24 mouse cellular contexts compared by ENCODE assay signal in genomic region chr11:68531941-68532535, GRCm38 (mm10). TPM values are rescaled to one million over a fixed set of nuclear protein-coding genes. Genes with fewer than 3 reads are reported as not detected.
DNase-seq lines count a peak whose midpoint lies in the region; ATAC-seq and TF ChIP-seq lines count a peak whose summit lies in the region.
"Had no signal": no experiment of that assay in that cellular context is flagged by ENCODE, and none has a peak within 500 bp of the region (broad histone marks: within the 10 kb centered on the region; RNA-seq: fewer than 3 reads in every experiment).

No protein-coding gene starts in this region.

- 0 out of 2 replicates have a peak, but pooled peaks cover 3% of the 10 kb centered on the region for H3K4me1 ChIP-seq in intestine, embryonic 15.5 days (replicated peaks)
- H3K4me1 ChIP-seq in intestine, postnatal 0 days (replicated peaks; ENCODE audit: control insufficient read depth, insufficient read depth, low read length), result no peaks in the 10 kb centered on the region
- H3K4me1 ChIP-seq: embryonic facial prominence, embryonic 15.5 days; hindbrain, embryonic 15.5 days had no signal

- 0 out of 2 replicates have a peak, but pooled peaks cover 2% of the 10 kb centered on the region for H3K27me3 ChIP-seq in intestine, embryonic 15.5 days (replicated peaks)
- peaks cover 3% of the 10 kb centered on the region; the same call in 1 of the 2 replicates for H3K27me3 ChIP-seq in intestine, postnatal 0 days (replicated peaks; ENCODE audit: control insufficient read depth, insufficient read depth, low read length)
- H3K27me3 ChIP-seq: embryonic facial prominence, embryonic 15.5 days; hindbrain, embryonic 15.5 days had no signal

- H3K9me3 ChIP-seq in intestine, embryonic 15.5 days, result no peaks in the 10 kb centered on the region
- H3K9me3 ChIP-seq in intestine, postnatal 0 days (ENCODE audit: control insufficient read depth), result no peaks in the 10 kb centered on the region
- H3K9me3 ChIP-seq: embryonic facial prominence, embryonic 15.5 days; forebrain, embryonic 10.5 days; G1E; heart, embryonic 10.5 days; heart, embryonic 15.5 days; hindbrain, embryonic 15.5 days had no signal

- H3K27ac ChIP-seq in intestine, embryonic 15.5 days, result no peak overlapping the region
- H3K27ac ChIP-seq in intestine, postnatal 0 days (ENCODE audit: low read depth, low read length), result no peak overlapping the region
- H3K27ac ChIP-seq: embryonic facial prominence, embryonic 15.5 days; forebrain, embryonic 10.5 days; heart, embryonic 10.5 days; heart, embryonic 15.5 days; hindbrain, embryonic 15.5 days had no signal

- H3K9ac ChIP-seq in intestine, embryonic 15.5 days, result no peak overlapping the region
- no peak overlapping the region for H3K9ac ChIP-seq in intestine, postnatal 0 days (ENCODE audit: low read depth, low read length)
- H3K9ac ChIP-seq: embryonic facial prominence, embryonic 15.5 days; heart, embryonic 15.5 days; hindbrain, embryonic 15.5 days had no signal

- H3K4me3 ChIP-seq in intestine, embryonic 15.5 days (replicated peaks), result no peak overlapping the region
- no peak overlapping the region for H3K4me3 ChIP-seq in intestine, postnatal 0 days (ENCODE audit: low read depth, low read length)
- H3K4me3 ChIP-seq: embryonic facial prominence, embryonic 15.5 days; erythroblast, embryonic 14.5 days; forebrain, embryonic 10.5 days; gastrocnemius, adult 2 months; heart, embryonic 10.5 days; heart, embryonic 15.5 days; hindbrain, embryonic 15.5 days had no signal

- WGBS in intestine, embryonic 15.5 days, result 60% methylated on average over 11 of the region's 11 CpGs
- 49% methylated on average over 11 of the region's 11 CpGs for WGBS in intestine, postnatal 0 days

- TF ChIP-seq CTCF in intestine, postnatal 0 days (IDR thresholded peaks at IDR 0.05; ENCODE audit: low read depth), result no peak

- ATAC-seq in intestine, embryonic 15.5 days, result 0 out of 2 replicates have a peak, but pooled peaks have one; percentile 34
- no peak for ATAC-seq in intestine, postnatal 0 days
- ATAC-seq: forebrain, embryonic 14.5 days; inflammation-experienced regulatory T-cells, adult 6 months had no signal

- H3K36me3 ChIP-seq in intestine, embryonic 15.5 days, result no peaks in the 10 kb centered on the region
- no peaks in the 10 kb centered on the region for H3K36me3 ChIP-seq in intestine, postnatal 0 days (ENCODE audit: control insufficient read depth, insufficient read depth)
- H3K36me3 ChIP-seq: embryonic facial prominence, embryonic 15.5 days; forebrain, embryonic 10.5 days; G1E; heart, embryonic 10.5 days; heart, embryonic 15.5 days; hindbrain, embryonic 15.5 days had no signal

- no peak overlapping the region for H3K4me2 ChIP-seq in intestine, embryonic 15.5 days (replicated peaks)
- H3K4me2 ChIP-seq in intestine, postnatal 0 days (replicated peaks; ENCODE audit: low read depth), result no peak overlapping the region
- H3K4me2 ChIP-seq: embryonic facial prominence, embryonic 15.5 days; heart, embryonic 15.5 days; hindbrain, embryonic 15.5 days had no signal

- peak; percentile 26 for DNase-seq in lung, postnatal 36 days
- no peak for DNase-seq in lung, postnatal 14 days
- DNase-seq in ES-CJ7 (ENCODE audit: low read depth, low spot score), result peak; percentile 48
- peak; percentile 83 for DNase-seq in ZHBTc4 (ENCODE audit: low read depth, low spot score)
- no peak for DNase-seq in gastrocnemius, postnatal 4 days (ENCODE audit: low spot score in 2 of 2)
- DNase-seq in thymus, postnatal 10 days (ENCODE audit: low spot score in 2 of 2), result no peak

RNA-seq across cellular contexts. Expression of gene Mfsd6l, which starts 23.9 kb away (rescaled TPM):
- 4.3 and 4.7 TPM in 2 replicates for polyA plus RNA-seq in intestine, embryonic 15.5 days (2015; fragmentation: Nextera tagmentation; extraction: Ambion mirVana)
- 7.7 and 8.3 TPM in 2 replicates for polyA plus RNA-seq in intestine, postnatal 0 days (2015; fragmentation: Nextera tagmentation; extraction: Ambion mirVana)
- total RNA-seq in gastrocnemius, postnatal 4 days (2021), result under 1 TPM in 1 of 2 experiments, not detected in 1; 0.21 TPM
- total RNA-seq: common myeloid progenitor, adult 5-6 weeks; gastrocnemius, postnatal 25 days had no signal
- polyA plus RNA-seq: erythroblast, embryonic 14.5 days; forebrain, embryonic 14.5 days; G1E; heart, embryonic 15.5 days; hindbrain, embryonic 11.5 days; hindbrain, embryonic 15.5 days; inflammation-experienced regulatory T-cells, adult 6 months had no signal

RNA-seq across cellular contexts. Expression of gene Pik3r6, which starts 29.2 kb away (rescaled TPM):
- polyA plus RNA-seq in intestine, embryonic 15.5 days (2015; fragmentation: Nextera tagmentation; extraction: Ambion mirVana), result 2.1 and 2.4 TPM in 2 replicates
- 1.0 and 1.4 TPM in 2 replicates for polyA plus RNA-seq in intestine, postnatal 0 days (2015; fragmentation: Nextera tagmentation; extraction: Ambion mirVana)
- total RNA-seq in gastrocnemius, postnatal 4 days (2021), result 1 to 10 TPM; 3.8 to 4.8 TPM
- polyA plus RNA-seq: inflammation-experienced regulatory T-cells, adult 6 months had no signal

RNA-seq across cellular contexts. Expression of gene Ccdc42, which starts 54.8 kb away (rescaled TPM):
- 0.21 and 0.25 TPM in 2 replicates for polyA plus RNA-seq in intestine, embryonic 15.5 days (2015; fragmentation: Nextera tagmentation; extraction: Ambion mirVana)
- polyA plus RNA-seq in intestine, postnatal 0 days (2015; fragmentation: Nextera tagmentation; extraction: Ambion mirVana), result 0.21 TPM in 1 of 2 replicates, not detected in the other
- not detected for total RNA-seq in gastrocnemius, postnatal 4 days (2021)
- total RNA-seq: adrenal gland, adult 2 months; common myeloid progenitor, adult 5-6 weeks; G1E; gastrocnemius, adult 2 months; gastrocnemius, postnatal 25 days; heart, adult 18-20 months; heart, postnatal 25 days had no signal
- polyA plus RNA-seq: adrenal gland, adult 2 months; embryonic facial prominence, embryonic 15.5 days; erythroblast, embryonic 14.5 days; G1E; inflammation-experienced regulatory T-cells, adult 6 months had no signal

Comparison
In these comparisons a context has a peak if more than half of its experiments do, and no peak if none do; other contexts are left out.
1. DNase-seq: peak in lung, postnatal 36 days (single experiment), ES-CJ7 (single experiment) and ZHBTc4 (single experiment); none in lung, postnatal 14 days (single experiment), gastrocnemius, postnatal 4 days (0 of 2) and thymus, postnatal 10 days (0 of 2).